Mouse (Mus musculus) forebrain, postnatal 0 days (tissue): ENCODE measurements around the gene Kcnn3. TPM values are rescaled to one million over a fixed set of nuclear protein-coding genes. Genes with fewer than 3 reads are reported as not detected.
A peak's percentile ranks its signal among the peaks of the same experiment; 100 is the strongest.

Source experiments
- ATAC-seq: fragments of 200-750 bp; cut with Nextera tagmentation; 2 replicates; pipeline ENCODE4 v1.8.0; 2017; ENCODE audit warnings: mild to moderate bottlenecking, moderate library complexity
- DNase-seq: peaks from one replicate; pipeline ENCODE4 v3.0.0-alpha.2; 2015
- H3K27ac ChIP-seq: fragments of 300-500 bp; sonication (generic); 2 replicates; pipeline ENCODE4 v1.5.1; 2014; ENCODE audit warnings: low read depth, mild to moderate bottlenecking, antibody characterized with exemption, low read length, moderate library complexity, mixed read lengths
- H3K27me3 ChIP-seq: fragments of 300-500 bp; sonication (generic); 2 replicates; pipeline ENCODE4 v1.6.1; 2014; ENCODE audit warnings: mild to moderate bottlenecking, low read length, mixed read lengths; ENCODE audit not compliant: insufficient read depth
- H3K36me3 ChIP-seq: fragments of 300-500 bp; sonication (generic); 2 replicates; pipeline ENCODE4 v1.6.1; 2014; ENCODE audit warnings: mild to moderate bottlenecking, moderate library complexity; ENCODE audit not compliant: insufficient read depth
- H3K4me1 ChIP-seq: fragments of 300-500 bp; sonication (generic); 2 replicates; pipeline ENCODE4 v1.6.1; 2014; ENCODE audit warnings: antibody characterized with exemption; ENCODE audit not compliant: insufficient read depth
- H3K4me2 ChIP-seq: fragments of 300-500 bp; sonication (generic); 2 replicates; pipeline ENCODE4 v1.6.1; 2014; ENCODE audit warnings: low read depth, mild to moderate bottlenecking, moderate library complexity
- H3K4me3 ChIP-seq: fragments of 300-500 bp; sonication (generic); 2 replicates; pipeline ENCODE4 v1.5.1; 2014; ENCODE audit warnings: low read depth, low read length, mixed read lengths
- H3K9ac ChIP-seq: fragments of 300-500 bp; sonication (generic); 2 replicates; pipeline ENCODE4 v1.6.1; 2014; ENCODE audit warnings: mild to moderate bottlenecking
- H3K9me3 ChIP-seq: fragments of 300-500 bp; sonication (generic); 2 replicates; pipeline ENCODE4 v1.6.1; 2016; ENCODE audit warnings: low read length
- CTCF ChIP-seq: sonication (generic); IDR thresholded peaks from 2 replicates; pipeline ENCODE4 v1.5.1; 2016; ENCODE audit warnings: antibody characterized with exemption, control low read depth, low read depth
- WGBS: fragments of 180-500 bp; shearing (Covaris S2); extraction: QIAGEN DNeasy Blood & Tissue Kit; methylation state at CpG from one replicate; pipeline ENCODE4 v1.1.7; 2014; 5-methylcytosine and 5-hydroxymethylcytosine counted together
- polyA plus RNA-seq: library from polyadenylated mRNA; unstranded; fragments of >200 nt; fragmentation: Nextera tagmentation; extraction: Ambion mirVana; gene quantifications from 2 replicates; pipeline ENCODE4 v1.2.1, GENCODE M21; 2015
- total RNA-seq: library from RNA; depleted of rRNA; stranded (reverse); fragments of >200 nt; gene quantifications from 2 replicates; pipeline ENCODE4 v1.2.3, GENCODE M21; 2014; rRNA removed

Gene Kcnn3
- total RNA-seq: 11.5 and 13.6 TPM in 2 replicates
- 3.0 and 5.1 TPM in 2 replicates for polyA plus RNA-seq

- ATAC-seq (peak; percentile 96), DNase-seq (peak; percentile 95)
- Histone ChIP-seq H3K4me3 (peak within 1 kb of the TSS; percentile 55), H3K9me3 (no peaks in the 10 kb centered on the region), H3K27ac (peak within 1 kb of the TSS; percentile 68), H3K4me2 (peak within 1 kb of the TSS; percentile 94), H3K4me1 (peaks cover 13% of the 10 kb centered on the region; the same call in 1 of the 2 replicates), H3K9ac (peak within 1 kb of the TSS; percentile 63), H3K36me3 (no peaks in the 10 kb centered on the region), H3K27me3 (no peaks in the 10 kb centered on the region)
- WGBS: under 1% methylated on average over 15 of the region's 15 CpGs
- TF ChIP-seq CTCF: no peak
These were observed at the start of gene Kcnn3 for GRCm38 (mm10) chr3:89519894-89520293. Kcnn3 (plus strand) TSS chr3:89520164.

DNA sequence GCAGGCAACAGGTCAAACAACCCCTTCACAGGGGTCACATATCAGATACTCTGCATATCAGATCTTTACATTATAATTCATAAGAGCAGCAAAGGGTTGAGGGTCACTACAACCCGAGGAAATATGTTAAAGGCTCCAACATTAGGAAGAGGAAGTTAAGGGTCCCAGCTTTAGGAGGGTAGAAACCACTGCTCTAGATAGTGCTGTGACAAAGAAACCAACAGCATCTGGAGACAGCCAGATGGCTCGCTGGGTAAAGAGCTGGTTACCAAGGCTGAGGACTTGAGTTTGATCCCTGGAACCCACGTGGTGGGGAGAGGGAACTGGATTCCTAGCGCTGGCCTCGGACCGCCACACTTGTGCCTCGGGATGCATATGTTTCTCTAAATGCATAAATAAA, 47.7 kb upstream of the Kcnn3 start:
- Histone ChIP-seq H3K4me3 (no peak overlapping the region), H3K4me1 (no peaks in the 10 kb centered on the region), H3K27me3 (no peaks in the 10 kb centered on the region), H3K9me3 (no peaks in the 10 kb centered on the region), H3K9ac (no peak overlapping the region), H3K36me3 (peaks cover 26% of the 10 kb centered on the region), H3K27ac (no peak overlapping the region), H3K4me2 (no peak overlapping the region)
- no peak for ATAC-seq
- no peak for DNase-seq
- 84% methylated on average over 7 of the region's 7 CpGs for WGBS
- TF ChIP-seq CTCF: no peak

DNA sequence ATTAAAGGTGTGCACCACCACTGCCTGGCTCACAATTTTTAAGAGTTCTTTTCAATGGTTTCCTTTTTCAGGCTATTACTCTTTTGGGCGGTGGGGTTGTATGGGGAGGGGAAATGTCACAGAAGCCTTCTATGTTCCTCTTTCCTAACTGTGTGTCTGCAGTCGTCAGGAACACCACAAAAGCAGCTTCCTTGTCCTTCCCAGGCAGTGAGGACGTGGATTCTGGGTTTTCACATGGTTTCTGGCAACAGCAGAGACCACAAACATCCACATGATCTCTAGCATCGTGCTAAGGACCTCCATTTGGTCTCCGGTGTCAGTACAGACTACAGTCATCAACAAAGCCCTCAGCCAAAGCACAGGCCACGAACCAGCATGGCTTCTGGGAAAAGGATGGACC, 46.1 kb upstream of the Kcnn3 start:
- Histone ChIP-seq H3K27ac (no peak overlapping the region), H3K4me2 (no peak overlapping the region), H3K4me1 (no peaks in the 10 kb centered on the region), H3K4me3 (no peak overlapping the region), H3K27me3 (no peaks in the 10 kb centered on the region), H3K9me3 (no peaks in the 10 kb centered on the region), H3K36me3 (peaks cover 11% of the 10 kb centered on the region), H3K9ac (no peak overlapping the region)
- no peak for TF ChIP-seq CTCF
- ATAC-seq (no peak), DNase-seq (no peak)
- 78% methylated on average over 6 of the region's 6 CpGs for WGBS

DNA sequence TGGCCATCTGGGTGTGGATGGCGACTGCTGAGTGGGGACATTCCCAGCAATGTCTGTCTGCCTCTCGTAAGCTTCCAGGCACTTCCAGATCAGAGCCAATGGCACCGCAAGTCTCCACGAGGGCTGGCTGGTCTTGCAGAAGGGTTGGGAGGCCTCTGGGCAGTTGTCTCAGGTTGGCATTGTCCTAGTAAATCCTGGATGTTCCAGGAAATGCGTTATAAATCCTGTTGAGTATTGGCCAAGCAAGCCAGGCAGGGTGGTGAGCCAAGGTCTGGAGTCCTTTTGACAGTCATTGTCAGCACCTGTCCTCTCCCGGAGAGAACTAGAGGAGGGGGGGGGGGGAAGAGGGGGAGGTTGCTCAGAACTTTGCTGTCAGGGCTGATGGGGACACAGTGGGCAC, 40.9 kb upstream of the Kcnn3 start:
- no peak for ATAC-seq
- TF ChIP-seq CTCF: no peak
- WGBS: 79% methylated on average over 6 of the region's 6 CpGs

DNA sequence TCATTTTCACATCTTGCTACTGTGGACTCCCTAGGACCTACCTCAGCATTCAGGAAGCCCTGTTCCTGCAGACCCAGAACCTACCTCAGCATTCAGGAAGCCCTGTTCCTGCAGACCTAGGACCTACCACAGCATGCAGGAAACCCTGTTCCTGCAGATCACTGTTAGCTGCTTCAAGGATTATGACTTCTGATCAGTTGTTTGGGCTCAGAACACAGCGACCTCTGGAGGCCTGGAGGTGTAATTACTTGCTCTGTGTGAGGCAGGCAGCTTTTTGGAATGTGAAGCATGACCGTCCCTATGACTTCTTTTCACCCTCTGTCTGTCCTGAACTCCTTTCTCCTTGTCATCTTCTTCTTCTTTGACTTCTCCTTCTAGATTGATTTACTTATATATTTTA, 38.5 kb upstream of the Kcnn3 start:
- DNase-seq (no peak), ATAC-seq (no peak)
- H3K36me3 ChIP-seq: no peaks in the 10 kb centered on the region
- no peak overlapping the region for H3K27ac ChIP-seq
- H3K4me2 ChIP-seq: no peak overlapping the region
- no peaks in the 10 kb centered on the region for H3K9me3 ChIP-seq
- H3K27me3 ChIP-seq: no peaks in the 10 kb centered on the region
- H3K4me3 ChIP-seq: no peak overlapping the region
- H3K4me1 ChIP-seq: no peaks in the 10 kb centered on the region
- H3K9ac ChIP-seq: no peak overlapping the region
- 51% methylated on average over 2 of the region's 2 CpGs for WGBS
- TF ChIP-seq CTCF: peak; percentile 67

More for the DNA sequence above, 40.9 kb upstream of the Kcnn3 start:
- H3K9me3 ChIP-seq: no peaks in the 10 kb centered on the region
- no peak overlapping the region for H3K4me3 ChIP-seq
- no peak overlapping the region for H3K9ac ChIP-seq
- H3K4me1 ChIP-seq: no peaks in the 10 kb centered on the region
- H3K27me3 ChIP-seq: no peaks in the 10 kb centered on the region
- DNase-seq: no peak
- H3K4me2 ChIP-seq: no peak overlapping the region
- no peak overlapping the region for H3K27ac ChIP-seq
- no peaks in the 10 kb centered on the region; the same call in 1 of the 2 replicates for H3K36me3 ChIP-seq

DNA sequence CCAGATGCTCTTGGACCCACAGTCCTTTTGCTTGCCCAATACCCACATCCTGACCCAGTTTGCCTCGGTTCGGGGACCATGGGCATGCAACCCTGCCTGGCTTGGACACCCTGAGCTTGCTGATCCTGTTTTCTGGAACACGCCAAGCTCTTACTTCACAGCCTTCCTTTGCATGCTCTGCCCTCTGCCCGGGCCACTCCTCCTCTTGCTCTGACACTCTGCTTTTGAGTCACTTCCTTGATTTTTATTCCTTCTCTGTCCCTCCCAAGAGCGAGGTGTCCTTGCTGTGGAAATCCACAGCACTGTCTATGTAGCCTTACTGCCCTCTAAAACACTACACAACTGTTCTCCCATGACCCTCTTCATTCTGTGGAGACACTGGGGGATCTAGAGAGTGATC, 37.7 kb upstream of the Kcnn3 start:
- ATAC-seq (no peak), DNase-seq (no peak)
- H3K9me3 ChIP-seq: no peaks in the 10 kb centered on the region
- 92% methylated on average over 5 of the region's 5 CpGs for WGBS
- no peaks in the 10 kb centered on the region for H3K36me3 ChIP-seq
- no peaks in the 10 kb centered on the region for H3K27me3 ChIP-seq
- no peaks in the 10 kb centered on the region for H3K4me1 ChIP-seq
- no peak for TF ChIP-seq CTCF
- H3K27ac ChIP-seq: no peak overlapping the region
- no peak overlapping the region for H3K4me3 ChIP-seq
- no peak overlapping the region for H3K9ac ChIP-seq
- no peak overlapping the region for H3K4me2 ChIP-seq

GRCm38 (mm10) chr3:89484766-89485524, 35.0 kb upstream of the Kcnn3 start:
- Histone ChIP-seq H3K9me3 (no peaks in the 10 kb centered on the region), H3K27me3 (no peaks in the 10 kb centered on the region), H3K4me2 (no peak overlapping the region), H3K4me3 (no peak overlapping the region), H3K27ac (no peak overlapping the region), H3K9ac (no peak overlapping the region), H3K4me1 (no peaks in the 10 kb centered on the region), H3K36me3 (no peaks in the 10 kb centered on the region)
- TF ChIP-seq CTCF: peak; percentile 83
- DNase-seq (peak; percentile 60), ATAC-seq (peak; percentile 78)
- 18% methylated on average over 24 of the region's 24 CpGs for WGBS
